Mouse (Mus musculus) erythroblast, adult 5-6 weeks (primary cell): Measurements from ENCODE around the gene Olr1. TPM values are rescaled to one million over a fixed set of nuclear protein-coding genes. Genes with fewer than 3 reads are reported as not detected.

Source experiments
- total RNA-seq, 2 experiments: library from RNA; stranded (forward) in 1 of 2; stranded (reverse) in 1 of 2; fragments of 150-400 nt in 1 of 2; fragments of 200-764, 138-1000 nt in 1 of 2; gene quantifications; 2 replicates each; pipeline versions ENCODE4 v1.2.3 to v1.2.4; 2015 to 2017; ENCODE audit warnings: low replicate concordance in 2 of 2

The Olr1 gene
- total RNA-seq, 2 experiments from 2014 or later = 6.9 to 12.6 TPM

Other genes with a start within 250 kb of the Olr1 start
- 4.2 and 17.3 TPM in 2 replicates for gene Cd69, start 231.7 kb downstream of the Olr1 start, total RNA-seq (2015; ENCODE audit: low replicate concordance)
- gene Cd69, start 231.7 kb downstream of the Olr1 start, total RNA-seq (2017; ENCODE audit: low replicate concordance) = 2.6 and 3.7 TPM in 2 replicates
- gene 4922502D21Rik, start 175.4 kb downstream of the Olr1 start, total RNA-seq (2015; ENCODE audit: low replicate concordance) = not detected in 2 replicates
- gene 4922502D21Rik, start 175.4 kb downstream of the Olr1 start, total RNA-seq (2017; ENCODE audit: low replicate concordance) = not detected in 2 replicates
- 153 and 181 TPM in 2 replicates for gene Clec12a, start 164.5 kb downstream of the Olr1 start, total RNA-seq (2015; ENCODE audit: low replicate concordance)
- 93.7 and 116 TPM in 2 replicates for gene Clec12a, start 164.5 kb downstream of the Olr1 start, total RNA-seq (2017; ENCODE audit: low replicate concordance)
- not detected in 2 replicates for gene Clec12b, start 121.3 kb downstream of the Olr1 start, total RNA-seq (2015; ENCODE audit: low replicate concordance)
- not detected in 2 replicates for gene Clec12b, start 121.3 kb downstream of the Olr1 start, total RNA-seq (2017; ENCODE audit: low replicate concordance)
- 8.6 TPM in 1 of 2 replicates, not detected in the other for gene Clec1b, start 109.9 kb downstream of the Olr1 start, total RNA-seq (2015; ENCODE audit: low replicate concordance)
- gene Clec1b, start 109.9 kb downstream of the Olr1 start, total RNA-seq (2017; ENCODE audit: low replicate concordance) = 0.56 and 4.3 TPM in 2 replicates
- 0.63 TPM in 1 of 2 replicates, not detected in the other for gene Clec9a, start 98.3 kb downstream of the Olr1 start, total RNA-seq (2015; ENCODE audit: low replicate concordance)
- gene Clec9a, start 98.3 kb downstream of the Olr1 start, total RNA-seq (2017; ENCODE audit: low replicate concordance) = 2.0 and 6.6 TPM in 2 replicates
- gene Clec1a, start 55.2 kb downstream of the Olr1 start, total RNA-seq (2015; ENCODE audit: low replicate concordance) = not detected in 2 replicates
- 0.17 and 1.1 TPM in 2 replicates for gene Clec1a, start 55.2 kb downstream of the Olr1 start, total RNA-seq (2017; ENCODE audit: low replicate concordance)
- gene Tmem52b, start 5.4 kb upstream of the Olr1 start, total RNA-seq (2015; ENCODE audit: low replicate concordance) = not detected in 2 replicates
- gene Tmem52b, start 5.4 kb upstream of the Olr1 start, total RNA-seq (2017; ENCODE audit: low replicate concordance) = not detected in 2 replicates
- 14.0 and 22.6 TPM in 2 replicates for gene Gabarapl1, start 26.0 kb upstream of the Olr1 start, total RNA-seq (2015; ENCODE audit: low replicate concordance)
- 31.4 and 36.7 TPM in 2 replicates for gene Gabarapl1, start 26.0 kb upstream of the Olr1 start, total RNA-seq (2017; ENCODE audit: low replicate concordance)
- not detected in 2 replicates for gene Klre1, start 70.7 kb upstream of the Olr1 start, total RNA-seq (2015; ENCODE audit: low replicate concordance)
- 1.1 TPM in 1 of 2 replicates, not detected in the other for gene Klre1, start 70.7 kb upstream of the Olr1 start, total RNA-seq (2017; ENCODE audit: low replicate concordance)
- gene Klrd1, start 84.6 kb upstream of the Olr1 start, total RNA-seq (2015; ENCODE audit: low replicate concordance) = not detected in 2 replicates
- gene Klrd1, start 84.6 kb upstream of the Olr1 start, total RNA-seq (2017; ENCODE audit: low replicate concordance) = 2.4 TPM in 1 of 2 replicates, not detected in the other
- 1.7 and 2.9 TPM in 2 replicates for gene Klrk1, start 116.7 kb upstream of the Olr1 start, total RNA-seq (2015; ENCODE audit: low replicate concordance)
- 3.4 and 6.6 TPM in 2 replicates for gene Klrk1, start 116.7 kb upstream of the Olr1 start, total RNA-seq (2017; ENCODE audit: low replicate concordance)
- gene Klrc3, start 136.2 kb upstream of the Olr1 start, total RNA-seq (2015; ENCODE audit: low replicate concordance) = not detected in 2 replicates
- gene Klrc3, start 136.2 kb upstream of the Olr1 start, total RNA-seq (2017; ENCODE audit: low replicate concordance) = not detected in 2 replicates
- gene Klrc2, start 153.5 kb upstream of the Olr1 start, total RNA-seq (2015; ENCODE audit: low replicate concordance) = 1.0 TPM in 1 of 2 replicates, not detected in the other
- 0.42 and 1.3 TPM in 2 replicates for gene Klrc2, start 153.5 kb upstream of the Olr1 start, total RNA-seq (2017; ENCODE audit: low replicate concordance)
- gene Klrc1, start 171.8 kb upstream of the Olr1 start, total RNA-seq (2015; ENCODE audit: low replicate concordance) = 0.63 TPM in 1 of 2 replicates, not detected in the other
- gene Klrc1, start 171.8 kb upstream of the Olr1 start, total RNA-seq (2017; ENCODE audit: low replicate concordance) = 2.2 and 3.1 TPM in 2 replicates
- not detected in 2 replicates for gene Klri1, start 210.0 kb upstream of the Olr1 start, total RNA-seq (2015; ENCODE audit: low replicate concordance)
- not detected in 2 replicates for gene Klri1, start 210.0 kb upstream of the Olr1 start, total RNA-seq (2017; ENCODE audit: low replicate concordance)
- not detected in 2 replicates for gene Klri2, start 233.3 kb upstream of the Olr1 start, total RNA-seq (2015; ENCODE audit: low replicate concordance)
- gene Klri2, start 233.3 kb upstream of the Olr1 start, total RNA-seq (2017; ENCODE audit: low replicate concordance) = not detected in 2 replicates